Mouse (Mus musculus) hindbrain, embryonic 11.5 days (tissue): ENCODE data around the gene Eras. TPM values are rescaled to one million over a fixed set of nuclear protein-coding genes. Genes with fewer than 3 reads are reported as not detected.
"Not testable (repeated sequence)": the region's sequence is repeated elsewhere in the genome, so short reads cannot be mapped to it uniquely, and the experiment has no call there.

Experiments
- ATAC-seq: fragments of 200-750 bp; cut with Nextera tagmentation; 2 replicates; pipeline ENCODE4 v1.8.0; 2017; ENCODE audit warnings: mild to moderate bottlenecking, moderate TSS enrichment, moderate library complexity; ENCODE audit not compliant: low FRiP score
- DNase-seq: peaks from one replicate; pipeline ENCODE4 v3.0.0-alpha.2; 2015; ENCODE audit warnings: low spot score
- H3K27ac ChIP-seq: fragments of 300-500 bp; sonication (generic); 2 replicates; pipeline ENCODE4 v1.5.1; 2014; ENCODE audit warnings: mild to moderate bottlenecking, low read depth, low read length
- H3K27me3 ChIP-seq: fragments of 300-500 bp; sonication (generic); 2 replicates; pipeline ENCODE4 v1.6.1; 2014; ENCODE audit warnings: mild to moderate bottlenecking, low read length, moderate library complexity, mixed read lengths; ENCODE audit not compliant: control insufficient read depth, insufficient read depth
- H3K36me3 ChIP-seq: fragments of 300-500 bp; sonication (generic); 2 replicates; pipeline ENCODE4 v1.6.1; 2014; ENCODE audit warnings: mild to moderate bottlenecking, low read length, moderate library complexity, mixed read lengths; ENCODE audit not compliant: control insufficient read depth, insufficient read depth
- H3K4me1 ChIP-seq: fragments of 300-500 bp; sonication (generic); replicated peaks from 2 replicates; pipeline ENCODE4 v1.6.1; 2014; ENCODE audit warnings: low read length, mixed read lengths; ENCODE audit not compliant: control insufficient read depth, insufficient read depth
- H3K4me2 ChIP-seq: fragments of 300-500 bp; sonication (generic); replicated peaks from 2 replicates; pipeline ENCODE4 v1.6.1; 2014; ENCODE audit warnings: mild to moderate bottlenecking, low read depth, low read length
- H3K4me3 ChIP-seq: fragments of 300-500 bp; sonication (generic); 2 replicates; pipeline ENCODE4 v1.5.1; 2014; ENCODE audit warnings: low read depth, low read length
- H3K9ac ChIP-seq: fragments of 300-500 bp; sonication (generic); 2 replicates; pipeline ENCODE4 v1.6.1; 2014; ENCODE audit warnings: low read depth, low read length
- H3K9me3 ChIP-seq: fragments of 300-500 bp; sonication (generic); 2 replicates; pipeline ENCODE4 v1.6.1; 2016; ENCODE audit warnings: low read length; ENCODE audit not compliant: control insufficient read depth
- WGBS: fragments of 180-500 bp; shearing (Covaris S2); extraction: QIAGEN DNeasy Blood & Tissue Kit; methylation state at CpG from one replicate; pipeline ENCODE4 v1.1.7; 2014; 5-methylcytosine and 5-hydroxymethylcytosine counted together
- polyA plus RNA-seq: library from polyadenylated mRNA; unstranded; fragments of >200 nt; fragmentation: Nextera tagmentation; extraction: Ambion mirVana; gene quantifications from 2 replicates; pipeline ENCODE4 v1.2.1, GENCODE M21; 2014

The Eras gene
- polyA plus RNA-seq, 1 experiment from 2014 or later = not detected

GRCm38 (mm10) chrX:7922032-7922431, 6.4 kb downstream of the Eras start:
- peak; percentile 44 for DNase-seq
- peaks cover 28% of the 10 kb centered on the region; the same call in 1 of the 2 replicates for H3K27me3 ChIP-seq
- peak overlapping the region; percentile 28 for H3K4me3 ChIP-seq
- peak overlapping the region; percentile 33; the same call in 1 of the 2 replicates for H3K9ac ChIP-seq
- no peaks in the 10 kb centered on the region for H3K36me3 ChIP-seq
- WGBS = 6% methylated on average over 41 of the region's 48 CpGs
- H3K27ac ChIP-seq = no peak overlapping the region
- no peaks in the 10 kb centered on the region for H3K9me3 ChIP-seq
- no peaks in the 10 kb centered on the region for H3K4me1 ChIP-seq
- H3K4me2 ChIP-seq = peak overlapping the region; percentile 38
- peak; percentile 25; the same call in 1 of the 2 replicates for ATAC-seq

- H3K4me3 ChIP-seq = peak within 1 kb of the TSS; percentile 36
- H3K9ac ChIP-seq = peak within 1 kb of the TSS; percentile 42; the same call in 1 of the 2 replicates
- peak within 1 kb of the TSS; percentile 78 for H3K27ac ChIP-seq
- H3K27me3 ChIP-seq = peaks cover 19% of the 10 kb centered on the region; the same call in 1 of the 2 replicates
- peak within 1 kb of the TSS; percentile 48 for H3K4me2 ChIP-seq
- peak; percentile 94 for ATAC-seq
- peak; percentile 77 for DNase-seq
- no peaks in the 10 kb centered on the region for H3K36me3 ChIP-seq
- 17% methylated on average over 26 of the region's 40 CpGs for WGBS
- H3K4me1 ChIP-seq = no peaks in the 10 kb centered on the region
- no peaks in the 10 kb centered on the region for H3K9me3 ChIP-seq
These were observed 8.6 kb downstream of the Eras start, which contains the start of gene Pcsk1n for GRCm38 (mm10) chrX:7919601-7920383. Gene Pcsk1n (plus strand): TSS chrX:7919822.

- not testable (repeated sequence) for H3K9ac ChIP-seq, DNase-seq, H3K4me2 ChIP-seq, H3K27ac ChIP-seq, H3K36me3 ChIP-seq, H3K27me3 ChIP-seq, H3K9me3 ChIP-seq, H3K4me3 ChIP-seq, ATAC-seq, H3K4me1 ChIP-seq
- 70% methylated on average over 6 of the region's 6 CpGs for WGBS
These were observed 10.4 kb downstream of the Eras start for GRCm38 (mm10) chrX:7917960-7918359.

GRCm38 (mm10) chrX:7915669-7916068, 12.7 kb downstream of the Eras start:
- not testable (repeated sequence) for H3K36me3 ChIP-seq, DNase-seq, H3K9ac ChIP-seq, ATAC-seq, H3K27ac ChIP-seq, H3K4me1 ChIP-seq, H3K4me2 ChIP-seq, H3K4me3 ChIP-seq, H3K27me3 ChIP-seq, H3K9me3 ChIP-seq
- 19% methylated on average over 3 of the region's 3 CpGs for WGBS

GRCm38 (mm10) chrX:7910473-7910872, 17.9 kb downstream of the Eras start:
- H3K9me3 ChIP-seq = no peaks in the 10 kb centered on the region
- H3K27me3 ChIP-seq = no peaks in the 10 kb centered on the region
- WGBS = 50% methylated on average over 6 of the region's 6 CpGs
- no peak overlapping the region for H3K4me3 ChIP-seq
- no peak overlapping the region for H3K27ac ChIP-seq
- no peak overlapping the region for H3K9ac ChIP-seq
- no peaks in the 10 kb centered on the region for H3K4me1 ChIP-seq
- ATAC-seq (no peak), DNase-seq (no peak)
- no peaks in the 10 kb centered on the region for H3K36me3 ChIP-seq
- no peak overlapping the region for H3K4me2 ChIP-seq

- not testable (repeated sequence) for H3K4me2 ChIP-seq, H3K4me1 ChIP-seq, DNase-seq, H3K4me3 ChIP-seq, H3K27me3 ChIP-seq, H3K27ac ChIP-seq, H3K36me3 ChIP-seq, H3K9me3 ChIP-seq, H3K9ac ChIP-seq, ATAC-seq
- 96% methylated on average over 4 of the region's 4 CpGs for WGBS
These were observed 19.2 kb downstream of the Eras start, which contains the start of gene Gm10490 for GRCm38 (mm10) chrX:7909242-7909641. Gene Gm10490 (plus strand): TSS chrX:7909542.

GRCm38 (mm10) chrX:7907735-7908134, 20.7 kb downstream of the Eras start, which contains the start of gene Gm10491:
Gene Gm10491 (minus strand): TSS chrX:7907835.
- DNase-seq (no peak), ATAC-seq (no peak)
- H3K9me3 ChIP-seq = no peaks in the 10 kb centered on the region
- no peaks in the 10 kb centered on the region for H3K27me3 ChIP-seq
- H3K36me3 ChIP-seq = no peaks in the 10 kb centered on the region
- H3K4me2 ChIP-seq = no peak within 1 kb of the TSS
- WGBS = 89% methylated on average over 5 of the region's 5 CpGs
- H3K27ac ChIP-seq = no peak within 1 kb of the TSS
- no peaks in the 10 kb centered on the region for H3K4me1 ChIP-seq
- H3K4me3 ChIP-seq = no peak within 1 kb of the TSS
- H3K9ac ChIP-seq = no peak within 1 kb of the TSS

GRCm38 (mm10) chrX:7904441-7904840, 24.0 kb downstream of the Eras start:
- no peaks in the 10 kb centered on the region for H3K9me3 ChIP-seq
- ATAC-seq (no peak), DNase-seq (no peak)
- H3K27me3 ChIP-seq = no peaks in the 10 kb centered on the region
- no peak overlapping the region for H3K4me3 ChIP-seq
- H3K9ac ChIP-seq = no peak overlapping the region
- WGBS = 93% methylated on average over 5 of the region's 5 CpGs
- H3K36me3 ChIP-seq = no peaks in the 10 kb centered on the region
- H3K4me1 ChIP-seq = no peaks in the 10 kb centered on the region
- no peak overlapping the region for H3K27ac ChIP-seq
- no peak overlapping the region for H3K4me2 ChIP-seq
